Mouse (Mus musculus): ENCODE results near the gene Bcl2. TPM values are rescaled to one million over a fixed set of nuclear protein-coding genes. Genes with fewer than 3 reads are reported as not detected.

Bcl2 gene
- polyA plus RNA-seq, 1 experiment from 2014 or later = 0.97 TPM

DNA sequence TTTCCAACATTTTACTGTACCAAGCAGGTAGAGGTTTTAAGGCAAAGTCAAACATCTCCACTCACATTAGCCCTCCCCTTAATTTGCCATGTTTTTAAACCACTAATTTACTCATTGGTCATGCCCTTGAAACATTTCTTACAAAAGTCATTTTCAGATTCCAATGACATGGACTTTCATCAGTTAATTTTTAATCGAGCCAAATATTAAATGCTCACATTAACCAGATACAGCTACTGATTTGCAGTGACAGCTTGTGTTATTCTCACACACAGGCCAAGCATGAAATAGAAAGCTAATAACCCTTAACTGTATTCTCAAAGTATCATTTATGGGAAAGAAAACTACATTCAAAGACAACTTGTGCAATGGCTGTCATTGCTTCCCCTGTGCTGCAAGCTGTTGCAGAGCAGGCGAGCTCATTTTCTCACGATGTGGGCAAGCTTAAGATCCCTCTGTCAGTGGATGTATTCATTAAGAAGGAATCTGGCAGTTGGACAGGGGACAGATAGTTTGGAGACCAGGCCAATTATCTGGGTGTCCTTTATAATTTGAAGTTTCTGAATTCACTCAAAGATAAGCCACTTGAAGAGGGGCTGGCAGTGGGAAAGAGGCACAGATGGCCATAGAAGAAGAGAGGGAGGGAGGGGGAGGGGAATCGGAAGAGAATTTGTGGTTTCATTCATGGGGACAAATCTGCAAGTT lies 11.5 kb downstream of the Bcl2 start:
- 53% methylated on average over 4 of the region's 4 CpGs for WGBS (ENCODE audit: insufficient replicate concordance)
- Histone ChIP-seq H3K9ac (ENCODE audit: low read depth, low read length) (no peak overlapping the region), H3K4me1 (ENCODE audit: control insufficient read depth, low read depth, low read length) (no peaks in the 10 kb centered on the region), H3K27ac (ENCODE audit: low read length) (no peak overlapping the region), H3K9me3 (replicated peaks; ENCODE audit: control insufficient read depth, low read length) (no peaks in the 10 kb centered on the region), H3K4me3 (ENCODE audit: low read depth, low read length) (no peak overlapping the region), H3K27me3 (ENCODE audit: control insufficient read depth, insufficient read depth, low read depth, low read length) (no peaks in the 10 kb centered on the region), H3K4me2 (ENCODE audit: low read depth, low read length) (no peak overlapping the region), H3K36me3 (ENCODE audit: control insufficient read depth, insufficient read depth) (no peaks in the 10 kb centered on the region)
- ATAC-seq (ENCODE audit: low read depth) = no peak

- Histone ChIP-seq H3K4me3 (ENCODE audit: low read depth, low read length) (no peak overlapping the region), H3K4me1 (ENCODE audit: control insufficient read depth, low read depth, low read length) (no peaks in the 10 kb centered on the region), H3K36me3 (ENCODE audit: control insufficient read depth, insufficient read depth) (no peaks in the 10 kb centered on the region), H3K4me2 (ENCODE audit: low read depth, low read length) (no peak overlapping the region), H3K9ac (ENCODE audit: low read depth, low read length) (no peak overlapping the region), H3K27ac (ENCODE audit: low read length) (no peak overlapping the region), H3K9me3 (replicated peaks; ENCODE audit: control insufficient read depth, low read length) (no peaks in the 10 kb centered on the region), H3K27me3 (ENCODE audit: control insufficient read depth, insufficient read depth, low read depth, low read length) (no peaks in the 10 kb centered on the region)
- 77% methylated on average over 9 of the region's 9 CpGs for WGBS (ENCODE audit: insufficient replicate concordance)
- no peak for ATAC-seq (ENCODE audit: low read depth)
Observed at GRCm38 (mm10) chr1:106700520-106701114, 13.5 kb downstream of the Bcl2 start.

DNA sequence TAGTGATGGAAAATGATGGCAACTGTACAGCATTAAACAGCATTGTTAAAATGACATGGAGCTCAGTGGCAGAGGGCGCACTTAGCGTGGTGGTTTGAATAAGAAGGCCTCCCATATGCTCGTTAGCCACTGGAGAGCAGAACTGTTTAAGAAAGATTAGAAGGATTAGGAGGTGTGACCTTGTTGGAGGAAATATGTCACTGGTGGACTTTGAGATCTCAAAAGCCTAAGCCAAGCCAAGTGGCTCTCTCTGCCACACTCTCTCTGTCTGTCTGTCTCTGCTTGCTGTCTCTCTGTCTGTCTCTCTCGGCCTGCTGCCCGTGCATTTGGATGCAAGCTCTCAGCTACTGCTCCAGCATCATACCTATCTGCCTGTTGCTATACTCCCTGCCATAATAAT lies 17.6 kb downstream of the Bcl2 start:
- H3K9ac ChIP-seq (ENCODE audit: low read depth, low read length) = no peak overlapping the region
- H3K4me2 ChIP-seq (ENCODE audit: low read depth, low read length) = no peak overlapping the region
- no peaks in the 10 kb centered on the region for H3K4me1 ChIP-seq (ENCODE audit: control insufficient read depth, low read depth, low read length)
- no peaks in the 10 kb centered on the region for H3K36me3 ChIP-seq (ENCODE audit: control insufficient read depth, insufficient read depth)
- H3K9me3 ChIP-seq (replicated peaks; ENCODE audit: control insufficient read depth, low read length) = no peaks in the 10 kb centered on the region
- no peak overlapping the region for H3K27ac ChIP-seq (ENCODE audit: low read length)
- no peak for ATAC-seq (ENCODE audit: low read depth)
- WGBS (ENCODE audit: insufficient replicate concordance) = 68% methylated on average over 5 of the region's 5 CpGs
- no peaks in the 10 kb centered on the region for H3K27me3 ChIP-seq (ENCODE audit: control insufficient read depth, insufficient read depth, low read depth, low read length)
- no peak overlapping the region for H3K4me3 ChIP-seq (ENCODE audit: low read depth, low read length)

DNA sequence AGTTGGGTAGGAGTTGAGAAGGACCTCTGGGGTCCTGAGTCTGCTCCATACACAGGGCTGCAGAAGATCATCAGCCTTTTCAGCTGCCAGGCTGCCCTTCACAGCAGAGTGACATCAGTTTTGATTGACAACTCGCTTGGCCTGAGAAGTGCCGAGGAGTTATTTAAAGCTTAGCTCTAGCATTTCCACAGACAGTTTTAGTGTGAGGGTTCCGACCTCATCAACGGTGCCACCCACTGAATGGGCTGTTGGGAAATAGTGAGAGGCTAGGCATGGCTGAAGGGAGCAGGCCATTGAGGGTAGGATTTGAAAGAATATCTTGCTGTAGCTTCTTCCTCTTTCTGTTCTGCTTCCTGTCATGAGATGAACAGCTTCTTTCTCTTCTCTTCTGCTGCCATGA lies 18.4 kb downstream of the Bcl2 start:
- H3K9me3 ChIP-seq (replicated peaks; ENCODE audit: control insufficient read depth, low read length) = no peaks in the 10 kb centered on the region
- WGBS (ENCODE audit: insufficient replicate concordance) = 47% methylated on average over 4 of the region's 4 CpGs
- H3K27ac ChIP-seq (ENCODE audit: low read length) = no peak overlapping the region
- ATAC-seq (ENCODE audit: low read depth) = no peak
- no peaks in the 10 kb centered on the region for H3K27me3 ChIP-seq (ENCODE audit: control insufficient read depth, insufficient read depth, low read depth, low read length)
- H3K4me3 ChIP-seq (ENCODE audit: low read depth, low read length) = no peak overlapping the region
- H3K36me3 ChIP-seq (ENCODE audit: control insufficient read depth, insufficient read depth) = no peaks in the 10 kb centered on the region
- H3K9ac ChIP-seq (ENCODE audit: low read depth, low read length) = no peak overlapping the region
- H3K4me2 ChIP-seq (ENCODE audit: low read depth, low read length) = no peak overlapping the region
- H3K4me1 ChIP-seq (ENCODE audit: control insufficient read depth, low read depth, low read length) = no peaks in the 10 kb centered on the region

- H3K4me3 ChIP-seq (ENCODE audit: low read depth, low read length) = no peak overlapping the region
- H3K4me1 ChIP-seq (ENCODE audit: control insufficient read depth, low read depth, low read length) = no peaks in the 10 kb centered on the region
- no peaks in the 10 kb centered on the region for H3K36me3 ChIP-seq (ENCODE audit: control insufficient read depth, insufficient read depth)
- no peak overlapping the region for H3K9ac ChIP-seq (ENCODE audit: low read depth, low read length)
- 77% methylated on average over 6 of the region's 6 CpGs for WGBS (ENCODE audit: insufficient replicate concordance)
- ATAC-seq (ENCODE audit: low read depth) = no peak
- no peaks in the 10 kb centered on the region for H3K9me3 ChIP-seq (replicated peaks; ENCODE audit: control insufficient read depth, low read length)
- H3K4me2 ChIP-seq (ENCODE audit: low read depth, low read length) = no peak overlapping the region
- H3K27ac ChIP-seq (ENCODE audit: low read length) = no peak overlapping the region
- H3K27me3 ChIP-seq (ENCODE audit: control insufficient read depth, insufficient read depth, low read depth, low read length) = no peaks in the 10 kb centered on the region
Observed at GRCm38 (mm10) chr1:106694316-106694715, 19.8 kb downstream of the Bcl2 start.

DNA sequence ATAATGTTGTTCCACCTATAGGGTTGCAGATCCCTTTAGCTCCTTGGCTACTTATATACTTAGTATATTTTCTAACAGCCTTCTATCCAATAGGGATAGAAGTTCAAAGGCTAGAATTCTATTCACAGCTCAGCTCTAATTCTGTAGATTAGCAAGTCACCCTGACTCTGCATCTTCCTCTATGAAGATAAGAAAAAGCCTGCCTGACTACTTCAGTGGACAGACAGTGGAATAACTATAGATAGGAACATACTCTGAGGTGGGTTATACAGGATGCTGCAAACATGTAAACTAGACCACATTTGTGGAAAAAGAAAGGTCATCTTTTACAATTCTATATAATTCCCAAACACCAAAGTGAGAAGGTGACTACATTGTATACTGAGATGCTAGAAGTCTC lies 21.5 kb downstream of the Bcl2 start:
- ATAC-seq (ENCODE audit: low read depth) = peak; percentile 43; the same call in 1 of the 2 replicates
- no peak overlapping the region for H3K4me2 ChIP-seq (ENCODE audit: low read depth, low read length)
- no peaks in the 10 kb centered on the region for H3K36me3 ChIP-seq (ENCODE audit: control insufficient read depth, insufficient read depth)
- no peaks in the 10 kb centered on the region for H3K9me3 ChIP-seq (replicated peaks; ENCODE audit: control insufficient read depth, low read length)
- H3K4me1 ChIP-seq (ENCODE audit: control insufficient read depth, low read depth, low read length) = no peaks in the 10 kb centered on the region
- H3K9ac ChIP-seq (ENCODE audit: low read depth, low read length) = no peak overlapping the region
- H3K27me3 ChIP-seq (ENCODE audit: control insufficient read depth, insufficient read depth, low read depth, low read length) = no peaks in the 10 kb centered on the region
- no peak overlapping the region for H3K27ac ChIP-seq (ENCODE audit: low read length)
- H3K4me3 ChIP-seq (ENCODE audit: low read depth, low read length) = no peak overlapping the region

DNA sequence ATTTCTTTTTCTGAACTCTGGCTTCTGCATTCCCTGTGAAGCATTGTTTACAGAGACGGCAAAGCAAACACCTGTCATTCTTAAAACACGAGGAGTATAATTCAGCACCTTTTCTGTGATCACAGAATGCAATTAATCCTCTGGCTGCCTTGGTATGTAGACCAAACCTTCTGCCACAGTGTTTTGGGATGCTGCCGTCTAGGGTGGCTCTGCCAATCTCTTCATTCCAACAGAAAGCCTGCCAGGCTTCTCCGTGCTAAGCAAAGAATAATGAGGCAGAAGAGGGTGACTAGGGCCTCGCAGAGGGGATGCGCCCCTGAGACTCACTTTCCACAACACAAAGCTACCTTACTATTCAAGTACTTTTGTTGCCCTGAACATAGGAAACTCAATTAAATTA lies 23.2 kb downstream of the Bcl2 start:
- ATAC-seq (ENCODE audit: low read depth) = no peak
- WGBS (ENCODE audit: insufficient replicate concordance) = 67% methylated on average over 6 of the region's 6 CpGs
- no peaks in the 10 kb centered on the region for H3K9me3 ChIP-seq (replicated peaks; ENCODE audit: control insufficient read depth, low read length)
- H3K4me1 ChIP-seq (ENCODE audit: control insufficient read depth, low read depth, low read length) = no peaks in the 10 kb centered on the region; the same call in 1 of the 2 replicates
- no peak overlapping the region for H3K9ac ChIP-seq (ENCODE audit: low read depth, low read length)
- H3K4me3 ChIP-seq (ENCODE audit: low read depth, low read length) = no peak overlapping the region
- H3K4me2 ChIP-seq (ENCODE audit: low read depth, low read length) = no peak overlapping the region
- H3K27ac ChIP-seq (ENCODE audit: low read length) = no peak overlapping the region
- no peaks in the 10 kb centered on the region for H3K27me3 ChIP-seq (ENCODE audit: control insufficient read depth, insufficient read depth, low read depth, low read length)
- no peaks in the 10 kb centered on the region for H3K36me3 ChIP-seq (ENCODE audit: control insufficient read depth, insufficient read depth)

GRCm38 (mm10) chr1:106688161-106688516 lies 25.9 kb downstream of the Bcl2 start:
- H3K4me2 ChIP-seq (ENCODE audit: low read depth, low read length) = no peak overlapping the region
- no peaks in the 10 kb centered on the region for H3K9me3 ChIP-seq (replicated peaks; ENCODE audit: control insufficient read depth, low read length)
- H3K27ac ChIP-seq (ENCODE audit: low read length) = no peak overlapping the region
- H3K9ac ChIP-seq (ENCODE audit: low read depth, low read length) = no peak overlapping the region
- H3K4me3 ChIP-seq (ENCODE audit: low read depth, low read length) = no peak overlapping the region
- no peaks in the 10 kb centered on the region for H3K36me3 ChIP-seq (ENCODE audit: control insufficient read depth, insufficient read depth)
- no peaks in the 10 kb centered on the region; the same call in 1 of the 2 replicates for H3K4me1 ChIP-seq (ENCODE audit: control insufficient read depth, low read depth, low read length)
- 21% methylated on average over 5 of the region's 5 CpGs for WGBS (ENCODE audit: insufficient replicate concordance)
- H3K27me3 ChIP-seq (ENCODE audit: control insufficient read depth, insufficient read depth, low read depth, low read length) = no peaks in the 10 kb centered on the region
- ATAC-seq (ENCODE audit: low read depth) = no peak

DNA sequence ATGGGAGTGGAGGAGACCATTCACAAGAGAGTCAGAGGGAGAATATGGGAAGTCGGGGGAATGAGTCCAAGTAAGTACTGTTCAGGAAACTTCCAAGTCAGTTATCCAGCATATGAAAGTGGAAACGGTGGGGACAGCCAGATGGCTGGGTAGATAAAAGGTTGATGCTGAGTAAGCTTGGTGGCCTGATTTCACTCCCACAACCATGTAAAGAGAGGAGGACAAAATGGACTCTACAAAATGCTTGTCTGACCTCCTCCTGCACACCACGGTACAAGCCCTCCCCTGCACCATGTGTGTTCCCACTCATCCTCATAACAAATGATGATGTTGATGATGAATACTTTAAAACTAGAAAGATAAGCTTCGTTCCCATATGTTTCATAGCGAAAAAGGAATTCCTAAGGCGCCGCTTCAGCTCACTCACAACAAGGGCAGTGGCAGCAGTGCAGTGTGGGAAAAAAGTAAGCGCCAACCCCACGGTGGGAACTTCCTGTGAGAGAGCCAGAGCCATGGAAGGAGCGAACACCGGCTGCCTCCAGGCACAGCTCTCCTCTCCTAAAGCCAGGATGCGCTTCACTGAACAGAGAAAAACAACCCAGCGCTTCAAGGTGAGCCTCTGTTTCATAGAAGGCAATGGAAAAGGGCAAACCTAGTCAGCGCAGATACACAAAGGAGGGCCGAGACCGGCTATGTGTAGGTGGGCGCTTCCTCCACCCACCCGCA lies 26.5 kb downstream of the Bcl2 start:
- ATAC-seq (ENCODE audit: low read depth) = no peak
- no peaks in the 10 kb centered on the region for H3K27me3 ChIP-seq (ENCODE audit: control insufficient read depth, insufficient read depth, low read depth, low read length)
- H3K4me1 ChIP-seq (ENCODE audit: control insufficient read depth, low read depth, low read length) = no peaks in the 10 kb centered on the region; the same call in 1 of the 2 replicates
- H3K36me3 ChIP-seq (ENCODE audit: control insufficient read depth, insufficient read depth) = no peaks in the 10 kb centered on the region
- H3K27ac ChIP-seq (ENCODE audit: low read length) = no peak overlapping the region
- H3K9me3 ChIP-seq (replicated peaks; ENCODE audit: control insufficient read depth, low read length) = no peaks in the 10 kb centered on the region
- WGBS (ENCODE audit: insufficient replicate concordance) = 68% methylated on average over 18 of the region's 18 CpGs
- H3K9ac ChIP-seq (ENCODE audit: low read depth, low read length) = no peak overlapping the region
- no peak overlapping the region for H3K4me2 ChIP-seq (ENCODE audit: low read depth, low read length)
- H3K4me3 ChIP-seq (ENCODE audit: low read depth, low read length) = no peak overlapping the region
